Mouse (Mus musculus): ENCODE data around the gene Agmat. TPM values are rescaled to one million over a fixed set of nuclear protein-coding genes. Genes with fewer than 3 reads are reported as not detected.

The Agmat gene
- 0.40 and 1.1 TPM in 2 replicates for polyA plus RNA-seq (2012; rRNA removed)

DNA sequence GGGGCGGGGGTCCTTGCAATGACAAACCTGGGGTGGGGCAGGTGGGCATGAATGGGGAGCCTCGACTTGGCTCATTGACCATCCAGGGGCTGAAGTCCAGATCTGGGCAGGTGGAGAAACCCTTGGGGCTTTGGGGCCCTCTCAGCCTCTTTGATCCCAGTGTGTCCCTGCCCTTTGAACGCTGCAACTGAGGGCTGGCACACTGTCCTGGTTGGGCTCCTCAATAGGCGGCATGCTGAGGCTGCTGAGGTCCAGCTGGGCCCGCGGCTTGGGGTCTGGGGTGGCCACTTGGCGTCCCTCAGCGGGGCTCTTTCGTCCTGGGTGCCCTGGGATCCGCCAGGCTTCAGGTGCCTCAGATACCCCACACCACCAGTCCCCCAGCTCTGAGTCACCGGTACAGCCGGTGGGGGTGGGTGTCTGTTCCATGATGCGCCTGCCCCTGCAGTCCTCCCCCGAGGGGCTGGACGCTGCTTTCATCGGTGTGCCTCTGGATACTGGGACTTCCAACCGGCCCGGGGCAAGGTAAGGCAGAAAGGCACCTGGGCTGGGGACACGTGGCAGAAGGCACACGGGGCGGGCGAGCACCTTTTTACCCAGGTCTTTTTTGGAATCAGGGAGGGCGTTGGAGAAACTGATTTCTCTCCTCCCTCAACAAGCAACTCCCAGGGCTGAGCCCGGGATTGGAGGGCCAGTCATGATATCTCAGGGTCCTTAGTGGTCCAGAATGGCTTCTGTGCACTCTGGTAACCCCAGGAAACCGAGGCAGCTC, at the start of gene Agmat:
Gene Agmat, plus strand, starts transcription at position 95 of the 769 bp plus-strand sequence.
- no peak for DNase-seq (ENCODE audit: extremely low spot score in 1 of 2, low spot score in 1 of 2)

DNA sequence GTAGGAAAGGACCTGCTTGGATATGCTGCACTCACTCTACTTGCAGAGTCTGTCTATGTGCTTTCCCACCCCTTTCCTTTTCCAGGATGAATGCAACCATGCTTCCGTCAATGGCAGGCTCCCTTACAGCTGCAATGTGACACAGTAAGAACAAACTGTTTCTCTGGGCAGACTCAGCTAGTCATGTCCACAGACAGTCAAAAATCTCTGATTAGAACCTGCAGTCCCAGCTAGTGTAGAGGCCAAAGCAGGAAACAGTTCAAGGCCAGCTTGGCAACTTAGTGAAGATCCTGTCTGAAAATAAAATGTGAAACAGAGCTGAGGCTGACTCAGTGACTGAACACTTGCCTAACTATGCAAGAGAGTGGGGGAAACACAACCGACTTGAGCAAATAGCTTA, 41.8 kb upstream of the Agmat start:
- DNase-seq (ENCODE audit: extremely low spot score in 1 of 2, low spot score in 1 of 2) = no peak

- peak; percentile 63 to 74 for DNase-seq (ENCODE audit: extremely low spot score in 1 of 2, low spot score in 1 of 2)
Observed at GRCm38 (mm10) chr4:141705331-141705730, 41.1 kb upstream of the Agmat start.

- no peak for DNase-seq (ENCODE audit: extremely low spot score in 1 of 2, low spot score in 1 of 2)
Observed at GRCm38 (mm10) chr4:141708005-141708404, 38.5 kb upstream of the Agmat start.

- DNase-seq (ENCODE audit: extremely low spot score in 1 of 2, low spot score in 1 of 2) = no peak
Observed at GRCm38 (mm10) chr4:141708971-141709370, 37.5 kb upstream of the Agmat start.

DNA sequence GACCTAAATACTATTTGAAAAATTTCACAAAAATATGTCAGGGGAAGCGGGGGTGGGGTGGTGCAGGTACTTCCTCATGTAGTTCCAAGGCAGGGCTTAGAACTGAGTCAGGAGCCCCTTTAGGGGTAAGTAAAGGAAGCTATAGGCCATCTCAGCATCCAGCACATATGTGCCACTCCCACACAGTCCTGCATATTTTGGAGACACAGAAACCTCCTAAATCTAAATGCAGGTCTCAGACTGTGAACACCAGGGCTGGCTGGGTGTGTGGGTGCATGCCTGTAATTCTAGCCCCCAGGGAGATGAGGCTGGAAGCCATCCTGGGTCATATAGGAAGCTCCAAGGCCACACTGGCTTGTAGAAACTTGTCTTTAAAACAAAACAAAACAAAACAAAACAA, 35.2 kb upstream of the Agmat start:
- peak in 1 of 2 experiments; percentile 47 for DNase-seq (ENCODE audit: extremely low spot score in 1 of 2, low spot score in 1 of 2)

GRCm38 (mm10) chr4:141713598-141714142, 32.8 kb upstream of the Agmat start:
- no peak for DNase-seq (ENCODE audit: extremely low spot score in 1 of 2, low spot score in 1 of 2)

DNA sequence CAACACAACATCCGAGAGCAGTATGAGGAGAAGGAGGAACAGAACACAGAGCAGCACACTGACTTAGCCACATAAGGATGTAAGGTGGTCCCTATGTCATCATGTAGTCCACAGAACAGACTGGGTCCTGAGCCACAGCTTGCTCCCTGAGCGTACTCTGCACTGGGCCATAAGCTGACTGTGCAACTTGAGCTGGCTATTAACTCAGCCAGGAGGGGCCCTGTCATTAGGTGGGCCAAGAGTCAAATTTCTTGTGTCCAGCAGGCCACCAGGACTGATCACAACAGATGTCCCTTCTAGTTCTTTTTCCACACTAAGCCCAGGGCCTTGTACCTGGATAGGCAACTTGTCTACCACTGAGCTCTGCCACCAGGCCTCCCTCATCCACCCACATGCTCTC, 31.4 kb upstream of the Agmat start:
- DNase-seq (ENCODE audit: extremely low spot score in 1 of 2, low spot score in 1 of 2) = no peak

GRCm38 (mm10) chr4:141717633-141718032, 28.8 kb upstream of the Agmat start:
- DNase-seq (ENCODE audit: extremely low spot score in 1 of 2, low spot score in 1 of 2) = no peak

DNA sequence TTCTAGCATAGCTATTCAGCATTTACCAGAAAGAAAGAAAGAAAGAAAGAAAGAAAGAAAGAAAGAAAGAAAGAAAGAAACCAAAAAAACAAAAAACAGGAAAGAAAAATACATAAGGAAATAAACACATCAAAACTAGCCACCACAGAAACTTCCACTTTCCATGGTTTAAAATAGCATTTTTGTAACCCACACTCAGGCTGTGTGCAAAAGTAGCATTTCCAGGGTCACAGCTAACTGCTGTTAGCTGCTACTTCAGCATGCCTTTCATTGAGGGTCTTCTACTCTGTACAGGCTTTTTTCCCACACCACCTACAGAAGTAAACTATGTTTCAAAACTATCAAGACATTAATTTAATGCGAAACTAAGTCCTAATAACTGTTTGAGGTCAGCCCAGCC, 27.2 kb upstream of the Agmat start:
- DNase-seq (ENCODE audit: extremely low spot score in 1 of 2, low spot score in 1 of 2) = no peak

- DNase-seq (ENCODE audit: extremely low spot score in 1 of 2, low spot score in 1 of 2) = no peak
Observed at GRCm38 (mm10) chr4:141720761-141721523, 25.5 kb upstream of the Agmat start.

- DNase-seq (ENCODE audit: extremely low spot score in 1 of 2, low spot score in 1 of 2) = no peak
Observed at GRCm38 (mm10) chr4:141721961-141722360, 24.5 kb upstream of the Agmat start.

DNA sequence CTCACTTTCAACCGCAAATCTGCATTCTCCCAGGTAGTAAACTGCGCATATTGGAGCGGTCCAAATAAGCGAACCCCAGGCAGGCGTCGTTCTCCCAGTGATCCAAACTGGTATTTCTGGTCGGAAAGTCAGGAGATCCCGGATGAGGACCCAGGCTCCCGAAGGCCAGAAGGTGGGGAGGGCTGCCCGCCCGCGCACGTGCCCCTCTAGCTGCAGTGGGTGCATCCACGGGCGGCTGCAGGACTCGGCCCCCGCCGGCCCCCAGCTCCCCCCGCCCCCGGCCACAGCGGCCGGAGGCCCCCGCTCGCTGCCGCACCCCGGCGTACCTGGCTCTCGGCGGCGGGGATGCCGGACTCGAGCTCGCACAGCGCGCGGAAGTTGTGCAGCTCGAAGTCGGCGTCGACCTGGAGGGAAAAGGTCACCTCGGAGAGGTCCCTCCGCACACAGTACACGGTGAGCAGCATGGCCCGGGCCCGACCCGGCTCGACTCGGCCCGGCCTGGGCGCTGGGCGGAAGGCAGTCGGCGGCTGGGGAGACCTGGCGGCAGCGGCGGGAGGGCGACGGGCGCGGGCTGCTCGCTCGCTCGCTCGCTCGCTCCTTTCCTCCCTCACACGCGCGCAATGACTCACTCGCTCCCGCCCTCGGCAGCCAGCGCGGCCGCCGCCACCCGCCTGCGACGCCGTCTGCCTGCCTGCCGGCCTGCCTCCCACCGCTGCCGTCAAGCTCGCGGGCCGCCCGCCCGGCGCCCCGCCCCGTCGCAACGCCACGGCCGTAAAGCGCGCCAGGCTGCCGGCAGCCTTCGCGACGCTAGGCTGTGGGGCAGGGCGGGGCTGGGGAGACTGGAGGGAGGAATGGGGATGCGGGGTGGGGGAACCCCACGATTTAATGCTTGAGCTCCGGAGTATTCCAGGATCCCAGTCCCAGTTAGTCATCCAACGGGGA, 23.5 kb upstream of the Agmat start, which contains the start of gene Ddi2:
Gene Ddi2, minus strand, starts transcription at position 689 of the 942 bp plus-strand sequence.
- DNase-seq (ENCODE audit: extremely low spot score in 1 of 2, low spot score in 1 of 2) = peak; percentile 65 to 91

- DNase-seq (ENCODE audit: extremely low spot score in 1 of 2, low spot score in 1 of 2) = peak in 1 of 2 experiments; percentile 16
Observed at GRCm38 (mm10) chr4:141723673-141724068, 22.8 kb upstream of the Agmat start.

DNA sequence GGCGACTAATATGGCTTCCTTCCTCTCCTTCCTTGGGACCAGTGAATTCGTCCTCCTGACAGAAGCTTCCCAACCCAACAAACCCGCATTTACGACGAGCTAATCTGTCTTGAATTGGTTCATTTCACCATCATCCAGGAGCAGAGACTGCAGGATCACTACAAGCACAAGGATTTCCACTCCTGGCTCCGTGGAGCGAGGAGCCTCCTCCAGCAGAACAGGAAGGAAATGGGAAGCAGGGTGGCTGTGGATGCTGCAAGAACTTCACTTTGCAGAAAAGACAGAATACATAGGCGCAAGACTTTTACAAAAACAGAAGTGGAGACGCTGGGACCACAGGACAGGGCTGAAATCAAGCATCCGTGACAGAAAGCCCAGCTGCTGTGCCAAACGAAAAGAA, 21.9 kb upstream of the Agmat start:
- no peak for DNase-seq (ENCODE audit: extremely low spot score in 1 of 2, low spot score in 1 of 2)

GRCm38 (mm10) chr4:141725277-141725676, 21.2 kb upstream of the Agmat start:
- DNase-seq (ENCODE audit: extremely low spot score in 1 of 2, low spot score in 1 of 2) = no peak

DNA sequence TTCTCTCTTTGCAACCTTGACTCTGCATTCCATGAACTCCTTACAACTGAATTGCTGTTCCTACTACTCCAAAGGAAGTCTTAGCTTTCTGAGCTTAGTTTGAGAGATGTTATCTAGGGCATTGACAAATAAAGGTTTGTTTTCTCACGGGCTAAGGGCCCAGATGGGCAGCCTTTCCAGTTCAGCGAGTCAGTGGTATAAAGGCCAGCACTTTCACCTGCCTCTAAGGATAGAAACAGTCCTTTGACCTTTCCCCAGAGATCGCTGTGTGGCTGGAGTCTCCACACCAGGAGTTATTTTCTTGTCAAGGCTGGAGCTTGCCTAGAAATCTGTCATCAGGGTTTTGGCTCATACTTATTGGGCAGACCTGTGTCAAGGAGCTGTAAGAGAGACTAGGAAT, 20.7 kb upstream of the Agmat start:
- no peak for DNase-seq (ENCODE audit: extremely low spot score in 1 of 2, low spot score in 1 of 2)

GRCm38 (mm10) chr4:141729266-141729665, 17.2 kb upstream of the Agmat start:
- no peak for DNase-seq (ENCODE audit: extremely low spot score in 1 of 2, low spot score in 1 of 2)

DNA sequence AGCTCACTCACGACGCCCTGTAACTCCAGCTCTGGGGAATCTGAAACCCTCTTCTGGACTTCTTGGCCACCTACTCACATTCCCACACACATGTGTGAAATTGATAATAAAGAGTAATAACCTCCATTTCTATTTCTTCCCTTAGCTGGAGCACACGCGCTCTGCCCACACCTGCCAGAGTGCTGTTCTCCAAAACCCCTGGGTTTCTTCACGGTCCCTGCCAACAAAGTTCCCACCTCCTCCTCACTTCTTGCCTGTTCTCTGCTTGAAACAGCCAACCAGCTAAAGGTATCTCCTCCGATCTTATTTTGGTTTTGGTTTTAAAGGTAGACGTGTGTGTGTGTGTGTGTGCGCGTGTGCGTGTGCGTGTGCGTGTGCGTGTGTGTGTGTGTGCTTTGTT, 16.1 kb upstream of the Agmat start:
- peak in 1 of 2 experiments; percentile 63 for DNase-seq (ENCODE audit: extremely low spot score in 1 of 2, low spot score in 1 of 2)

GRCm38 (mm10) chr4:141731766-141732165, 14.7 kb upstream of the Agmat start:
- DNase-seq (ENCODE audit: extremely low spot score in 1 of 2, low spot score in 1 of 2) = no peak

All from frontal cortex, adult 2 months (tissue).